Mouse (Mus musculus): ENCODE data around the gene Shtn1. TPM values are rescaled to one million over a fixed set of nuclear protein-coding genes. Genes with fewer than 3 reads are reported as not detected.

The Shtn1 gene
- polyA plus RNA-seq, 1 experiment, result 1.2 TPM

DNA sequence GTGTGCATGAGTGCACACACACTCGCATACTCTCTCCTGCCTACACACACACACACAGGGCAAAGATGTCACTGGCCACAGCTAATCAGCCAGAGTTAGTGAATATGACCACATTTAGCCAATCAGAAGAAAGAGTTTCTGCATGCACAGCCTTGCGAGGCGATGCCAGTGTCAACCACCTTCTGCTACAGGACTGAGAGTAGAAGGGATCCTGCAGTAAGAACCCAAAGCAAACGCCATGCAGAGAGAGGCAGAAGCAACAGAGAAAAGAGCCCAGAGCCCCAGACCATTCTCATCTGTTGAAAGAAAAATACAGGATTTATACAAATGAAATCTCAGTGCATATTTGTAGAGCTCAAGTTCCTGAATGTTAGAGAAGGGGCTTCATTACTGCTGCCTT, 37.1 kb downstream of the Shtn1 start:
- WGBS, result 93% methylated on average over 4 of the region's 4 CpGs
- no peaks in the 10 kb centered on the region for H3K4me1 ChIP-seq (ENCODE audit: control insufficient read depth, insufficient read depth, insufficient read length, low read length)

DNA sequence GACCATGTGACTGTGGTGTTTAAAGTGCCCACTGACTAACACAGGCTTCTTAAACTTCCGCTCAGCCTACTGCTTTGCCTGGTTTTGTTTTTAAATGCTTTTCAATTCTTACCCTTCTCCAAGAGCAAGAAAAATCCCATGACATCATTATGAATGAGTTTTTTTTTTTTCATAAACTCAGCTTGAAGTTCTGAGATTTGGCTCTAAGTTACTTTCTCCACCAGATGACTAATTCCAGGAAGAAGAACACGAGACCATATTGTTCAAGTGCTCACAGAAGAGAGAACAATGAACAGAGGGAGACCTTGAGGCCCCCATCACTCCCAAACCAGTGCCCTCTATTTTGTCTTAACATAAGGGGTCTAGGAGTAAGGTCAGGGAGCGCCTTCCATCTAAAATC, 39.1 kb downstream of the Shtn1 start:
- TF ChIP-seq POLR2A (IDR thresholded peaks at IDR 0.05; ENCODE audit: low read depth, low read length) (no peak), CTCF (IDR thresholded peaks at IDR 0.05; ENCODE audit: extremely low read depth, insufficient read length, insufficient replicate concordance, low read depth, low read length) (no peak)
- WGBS, result 77% methylated on average over 3 of the region's 3 CpGs
- no peak overlapping the region for H3K4me3 ChIP-seq (ENCODE audit: low read depth, low read length)
- H3K36me3 ChIP-seq (ENCODE audit: control insufficient read depth, insufficient read depth, low read length), result peaks cover 14% of the 10 kb centered on the region
- H3K4me1 ChIP-seq (ENCODE audit: control insufficient read depth, insufficient read depth, insufficient read length, low read length), result no peaks in the 10 kb centered on the region
- no peaks in the 10 kb centered on the region for H3K27me3 ChIP-seq (ENCODE audit: control insufficient read depth, insufficient read depth, low read length)
- H3K27ac ChIP-seq (ENCODE audit: insufficient read depth, low read depth, low read length), result no peak overlapping the region

More for the DNA sequence above, 37.1 kb downstream of the Shtn1 start:
- Histone ChIP-seq H3K36me3 (ENCODE audit: control insufficient read depth, insufficient read depth, low read length) (peaks cover 10% of the 10 kb centered on the region), H3K27me3 (ENCODE audit: control insufficient read depth, insufficient read depth, low read length) (no peaks in the 10 kb centered on the region), H3K4me3 (ENCODE audit: low read depth, low read length) (no peak overlapping the region), H3K27ac (ENCODE audit: insufficient read depth, low read depth, low read length) (no peak overlapping the region)
- TF ChIP-seq POLR2A (IDR thresholded peaks at IDR 0.05; ENCODE audit: low read depth, low read length), result no peak
- TF ChIP-seq CTCF (IDR thresholded peaks at IDR 0.05; ENCODE audit: extremely low read depth, insufficient read length, insufficient replicate concordance, low read depth, low read length), result no peak

DNA sequence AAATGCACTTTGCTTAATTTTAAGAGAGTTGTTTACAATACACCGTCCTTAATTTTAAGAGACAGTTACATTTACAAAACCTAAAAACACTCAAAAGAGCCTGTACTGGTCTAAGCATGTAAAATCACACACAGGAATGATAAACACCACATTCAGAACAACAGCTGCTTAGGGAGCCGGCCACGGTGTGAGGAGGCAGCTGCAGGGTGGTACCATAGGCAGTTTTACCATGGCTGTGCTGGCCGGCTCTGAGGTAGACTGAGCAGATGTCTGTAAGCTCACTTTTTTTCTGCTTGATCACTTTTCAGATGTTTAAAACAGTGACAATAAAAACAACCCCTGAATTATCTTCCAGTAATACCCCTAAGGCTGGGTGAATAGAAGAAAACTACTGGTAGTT, 42.7 kb downstream of the Shtn1 start:
- TF ChIP-seq POLR2A (IDR thresholded peaks at IDR 0.05; ENCODE audit: low read depth, low read length), result no peak
- no peak for TF ChIP-seq CTCF (IDR thresholded peaks at IDR 0.05; ENCODE audit: extremely low read depth, insufficient read length, insufficient replicate concordance, low read depth, low read length)
- H3K27ac ChIP-seq (ENCODE audit: insufficient read depth, low read depth, low read length), result no peak overlapping the region
- H3K36me3 ChIP-seq (ENCODE audit: control insufficient read depth, insufficient read depth, low read length), result peaks cover 16% of the 10 kb centered on the region
- no peaks in the 10 kb centered on the region for H3K27me3 ChIP-seq (ENCODE audit: control insufficient read depth, insufficient read depth, low read length)
- WGBS, result 85% methylated on average over 4 of the region's 4 CpGs
- no peak overlapping the region for H3K4me3 ChIP-seq (ENCODE audit: low read depth, low read length)
- H3K4me1 ChIP-seq (ENCODE audit: control insufficient read depth, insufficient read depth, insufficient read length, low read length), result no peaks in the 10 kb centered on the region

DNA sequence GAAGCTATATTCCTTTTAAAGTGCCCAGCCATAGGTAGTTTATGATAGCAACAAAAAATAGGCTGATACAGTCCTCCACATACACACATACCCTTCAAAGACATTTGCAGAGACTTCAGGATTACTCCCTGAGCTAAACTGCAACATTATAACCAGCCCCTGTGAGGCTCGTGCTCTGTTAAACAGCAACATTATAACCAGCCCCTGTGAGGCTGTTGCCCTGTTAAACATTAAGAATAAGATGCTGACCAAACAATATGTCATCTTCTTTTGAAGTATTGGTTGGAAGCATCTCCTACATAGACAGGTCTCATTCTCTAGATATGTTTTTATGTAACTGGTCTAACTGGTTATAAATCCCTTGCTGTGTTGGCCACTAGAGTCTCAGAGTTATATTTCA, 45.7 kb downstream of the Shtn1 start:
- H3K27ac ChIP-seq (ENCODE audit: insufficient read depth, low read depth, low read length), result no peak overlapping the region
- WGBS, result 86% methylated on average over 1 of the region's 1 CpGs

DNA sequence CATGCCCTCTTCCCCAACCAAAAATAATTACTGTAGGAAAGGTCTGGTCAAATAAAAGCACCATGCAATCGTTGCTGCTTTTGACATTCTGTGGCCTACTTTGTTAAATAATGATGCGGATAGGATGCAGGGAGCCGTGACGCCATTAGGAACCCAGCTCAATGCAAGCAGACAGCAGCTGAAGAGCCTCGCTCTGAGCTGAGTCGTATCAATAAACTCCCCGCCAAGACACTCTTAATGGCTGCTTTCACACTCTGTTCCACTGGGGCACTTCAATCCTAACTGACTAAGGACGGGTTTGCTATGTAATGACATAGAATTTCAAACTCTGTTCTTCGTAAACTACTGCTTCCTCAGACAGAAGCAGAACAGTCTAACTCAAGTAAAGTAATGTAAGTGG, 46.9 kb downstream of the Shtn1 start:
- Histone ChIP-seq H3K36me3 (ENCODE audit: control insufficient read depth, insufficient read depth, low read length) (peaks cover 15% of the 10 kb centered on the region), H3K27ac (ENCODE audit: insufficient read depth, low read depth, low read length) (no peak overlapping the region), H3K4me3 (ENCODE audit: low read depth, low read length) (no peak overlapping the region), H3K27me3 (ENCODE audit: control insufficient read depth, insufficient read depth, low read length) (no peaks in the 10 kb centered on the region), H3K4me1 (ENCODE audit: control insufficient read depth, insufficient read depth, insufficient read length, low read length) (no peaks in the 10 kb centered on the region)
- TF ChIP-seq POLR2A (IDR thresholded peaks at IDR 0.05; ENCODE audit: low read depth, low read length), result no peak
- no peak for TF ChIP-seq CTCF (IDR thresholded peaks at IDR 0.05; ENCODE audit: extremely low read depth, insufficient read length, insufficient replicate concordance, low read depth, low read length)
- WGBS, result 89% methylated on average over 9 of the region's 9 CpGs

More for the DNA sequence above, 45.7 kb downstream of the Shtn1 start:
- no peak overlapping the region for H3K4me3 ChIP-seq (ENCODE audit: low read depth, low read length)
- TF ChIP-seq POLR2A (IDR thresholded peaks at IDR 0.05; ENCODE audit: low read depth, low read length), result no peak
- TF ChIP-seq CTCF (IDR thresholded peaks at IDR 0.05; ENCODE audit: extremely low read depth, insufficient read length, insufficient replicate concordance, low read depth, low read length), result no peak
- H3K4me1 ChIP-seq (ENCODE audit: control insufficient read depth, insufficient read depth, insufficient read length, low read length), result no peaks in the 10 kb centered on the region
- H3K27me3 ChIP-seq (ENCODE audit: control insufficient read depth, insufficient read depth, low read length), result no peaks in the 10 kb centered on the region
- peaks cover 13% of the 10 kb centered on the region for H3K36me3 ChIP-seq (ENCODE audit: control insufficient read depth, insufficient read depth, low read length)

DNA sequence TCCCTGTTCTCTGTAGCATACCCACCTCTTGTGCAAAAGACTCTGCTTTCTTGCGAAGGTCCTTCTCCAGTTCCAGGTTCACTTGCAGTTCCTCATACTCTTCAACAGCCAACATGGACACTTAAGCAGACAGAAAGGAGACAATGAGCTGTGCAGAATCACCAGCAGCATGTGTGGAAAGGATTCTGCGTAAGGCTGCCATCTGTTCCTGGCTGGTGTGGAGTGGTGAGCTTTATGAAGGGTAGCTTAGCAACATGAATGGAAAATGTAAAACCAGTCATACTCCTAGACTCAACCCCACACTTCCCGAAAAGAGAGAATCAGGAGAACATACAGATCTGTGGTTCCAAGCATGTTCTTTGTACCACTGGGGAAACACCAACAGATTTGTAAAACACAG, 47.8 kb downstream of the Shtn1 start:
- peaks cover 13% of the 10 kb centered on the region for H3K36me3 ChIP-seq (ENCODE audit: control insufficient read depth, insufficient read depth, low read length)
- WGBS, result 92% methylated on average over 3 of the region's 3 CpGs
- H3K4me1 ChIP-seq (ENCODE audit: control insufficient read depth, insufficient read depth, insufficient read length, low read length), result no peaks in the 10 kb centered on the region
- no peak overlapping the region for H3K27ac ChIP-seq (ENCODE audit: insufficient read depth, low read depth, low read length)
- no peak for TF ChIP-seq CTCF (IDR thresholded peaks at IDR 0.05; ENCODE audit: extremely low read depth, insufficient read length, insufficient replicate concordance, low read depth, low read length)
- TF ChIP-seq POLR2A (IDR thresholded peaks at IDR 0.05; ENCODE audit: low read depth, low read length), result no peak
- no peaks in the 10 kb centered on the region for H3K27me3 ChIP-seq (ENCODE audit: control insufficient read depth, insufficient read depth, low read length)
- no peak overlapping the region for H3K4me3 ChIP-seq (ENCODE audit: low read depth, low read length)

DNA sequence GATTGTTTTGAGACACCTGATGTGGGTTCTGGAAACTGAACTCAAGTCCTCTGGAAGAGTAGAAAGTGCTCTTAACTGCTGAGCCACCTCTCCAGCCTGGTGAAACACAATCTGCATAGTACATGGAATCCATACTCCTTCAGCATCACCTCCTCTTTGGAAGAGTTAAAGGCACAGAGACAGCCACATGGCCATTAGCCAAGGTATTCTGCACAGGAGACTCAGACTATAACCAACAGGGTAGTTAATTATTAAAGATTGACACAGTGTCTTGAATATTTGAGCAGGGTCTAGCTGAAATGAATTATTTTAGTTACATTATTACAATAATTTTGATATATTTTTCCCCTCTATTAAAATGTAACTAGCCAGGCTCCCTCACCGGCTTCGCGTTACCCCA, 52.0 kb downstream of the Shtn1 start:
- no peak overlapping the region for H3K27ac ChIP-seq (ENCODE audit: insufficient read depth, low read depth, low read length)

DNA sequence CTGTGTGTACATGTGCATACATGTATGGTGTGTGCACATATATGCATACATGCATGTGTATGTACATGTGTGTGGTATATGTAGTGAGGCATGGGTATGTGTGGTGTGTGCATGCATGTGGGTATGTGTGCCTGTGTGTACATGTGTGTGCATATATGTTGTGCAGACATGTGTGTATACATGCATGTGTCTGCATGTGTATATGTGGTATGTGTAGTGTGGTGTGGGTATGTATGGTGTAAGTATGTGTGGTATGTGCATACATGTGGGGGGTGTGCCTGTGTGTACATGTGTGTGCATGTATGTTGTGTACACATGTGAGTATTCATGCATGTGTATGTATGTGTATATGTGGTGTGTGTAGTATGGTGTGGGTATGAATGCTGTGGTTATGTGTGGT, 54.3 kb downstream of the Shtn1 start:
- Histone ChIP-seq H3K4me3 (ENCODE audit: low read depth, low read length) (no peak overlapping the region), H3K4me1 (ENCODE audit: control insufficient read depth, insufficient read depth, insufficient read length, low read length) (no peaks in the 10 kb centered on the region), H3K36me3 (ENCODE audit: control insufficient read depth, insufficient read depth, low read length) (peaks cover 24% of the 10 kb centered on the region), H3K27ac (ENCODE audit: insufficient read depth, low read depth, low read length) (no peak overlapping the region), H3K27me3 (ENCODE audit: control insufficient read depth, insufficient read depth, low read length) (no peaks in the 10 kb centered on the region)
- TF ChIP-seq POLR2A (IDR thresholded peaks at IDR 0.05; ENCODE audit: low read depth, low read length) (no peak), CTCF (IDR thresholded peaks at IDR 0.05; ENCODE audit: extremely low read depth, insufficient read length, insufficient replicate concordance, low read depth, low read length) (no peak)

More for the DNA sequence above, 52.0 kb downstream of the Shtn1 start:
- no peaks in the 10 kb centered on the region for H3K4me1 ChIP-seq (ENCODE audit: control insufficient read depth, insufficient read depth, insufficient read length, low read length)
- peaks cover 18% of the 10 kb centered on the region for H3K36me3 ChIP-seq (ENCODE audit: control insufficient read depth, insufficient read depth, low read length)
- no peak overlapping the region for H3K4me3 ChIP-seq (ENCODE audit: low read depth, low read length)
- WGBS, result 94% methylated on average over 3 of the region's 3 CpGs
- no peaks in the 10 kb centered on the region for H3K27me3 ChIP-seq (ENCODE audit: control insufficient read depth, insufficient read depth, low read length)
- TF ChIP-seq POLR2A (IDR thresholded peaks at IDR 0.05; ENCODE audit: low read depth, low read length), result no peak
- no peak for TF ChIP-seq CTCF (IDR thresholded peaks at IDR 0.05; ENCODE audit: extremely low read depth, insufficient read length, insufficient replicate concordance, low read depth, low read length)

Data from small intestine, adult 2 months (tissue).